Mouse (Mus musculus) kidney, postnatal 25 days (tissue): ENCODE data around the gene Fndc10.
A peak's percentile ranks its signal among the peaks of the same experiment; 100 is the strongest.
"Not testable (repeated sequence)": the region's sequence is repeated elsewhere in the genome, so short reads cannot be mapped to it uniquely, and the experiment has no call there.

Experiments
- DNase-seq, 2 experiments: peaks; one replicate each; pipeline ENCODE4 v3.0.0; 2021; ENCODE audit warnings: mixed read lengths in 2 of 2

Fndc10 gene

GRCm38 (mm10) chr4:155687764-155688163 is 6.4 kb upstream of the Fndc10 start:
- not testable (repeated sequence) for DNase-seq

GRCm38 (mm10) chr4:155690571-155691375 is 3.4 kb upstream of the Fndc10 start:
- DNase-seq, result no peak

- DNase-seq, result peak in 1 of 2 experiments; percentile 10
Measured at GRCm38 (mm10) chr4:155692421-155692820, 1.7 kb upstream of the Fndc10 start.

- DNase-seq, result peak; percentile 33 to 56
Measured at GRCm38 (mm10) chr4:155694482-155695401, 600 bp downstream of the Fndc10 start.

- no peak for DNase-seq
Measured at GRCm38 (mm10) chr4:155695531-155696062, 1.5 kb downstream of the Fndc10 start.

- DNase-seq, result no peak
Measured at GRCm38 (mm10) chr4:155696261-155697255, 2.4 kb downstream of the Fndc10 start.

- DNase-seq, result no peak
Measured at GRCm38 (mm10) chr4:155700425-155700824, 6.3 kb downstream of the Fndc10 start.

GRCm38 (mm10) chr4:155703425-155703929 is 9.3 kb downstream of the Fndc10 start:
- no peak for DNase-seq

GRCm38 (mm10) chr4:155704721-155705591 is 10.8 kb downstream of the Fndc10 start, which contains the start of gene Ssu72:
Gene Ssu72 (plus strand): TSS chr4:155704800.
- peak; percentile 95 to 96 for DNase-seq

- no peak for DNase-seq
Measured at GRCm38 (mm10) chr4:155705592-155705929, 11.4 kb downstream of the Fndc10 start.

GRCm38 (mm10) chr4:155708582-155708981 is 14.4 kb downstream of the Fndc10 start:
- no peak for DNase-seq

GRCm38 (mm10) chr4:155708988-155709387 is 14.8 kb downstream of the Fndc10 start:
- no peak for DNase-seq

GRCm38 (mm10) chr4:155710521-155711252 is 16.5 kb downstream of the Fndc10 start:
- no peak for DNase-seq

- peak; percentile 24 to 42 for DNase-seq
Measured at GRCm38 (mm10) chr4:155721668-155722083, 27.5 kb downstream of the Fndc10 start.

GRCm38 (mm10) chr4:155727993-155728392 is 33.9 kb downstream of the Fndc10 start:
- DNase-seq, result no peak

- no peak for DNase-seq
Measured at GRCm38 (mm10) chr4:155733267-155733666, 39.1 kb downstream of the Fndc10 start.

GRCm38 (mm10) chr4:155734350-155734941 is 40.3 kb downstream of the Fndc10 start, which contains the start of gene Tmem240:
Gene Tmem240 (plus strand): TSS chr4:155734800.
- DNase-seq, result peak; percentile 80 to 93

GRCm38 (mm10) chr4:155734951-155735702 is 41.0 kb downstream of the Fndc10 start:
- peak; percentile 53 to 80 for DNase-seq

- DNase-seq, result no peak
Measured at GRCm38 (mm10) chr4:155735788-155736187, 41.6 kb downstream of the Fndc10 start.
